Mouse (Mus musculus): ENCODE measurements around the gene Rps15.

DNA sequence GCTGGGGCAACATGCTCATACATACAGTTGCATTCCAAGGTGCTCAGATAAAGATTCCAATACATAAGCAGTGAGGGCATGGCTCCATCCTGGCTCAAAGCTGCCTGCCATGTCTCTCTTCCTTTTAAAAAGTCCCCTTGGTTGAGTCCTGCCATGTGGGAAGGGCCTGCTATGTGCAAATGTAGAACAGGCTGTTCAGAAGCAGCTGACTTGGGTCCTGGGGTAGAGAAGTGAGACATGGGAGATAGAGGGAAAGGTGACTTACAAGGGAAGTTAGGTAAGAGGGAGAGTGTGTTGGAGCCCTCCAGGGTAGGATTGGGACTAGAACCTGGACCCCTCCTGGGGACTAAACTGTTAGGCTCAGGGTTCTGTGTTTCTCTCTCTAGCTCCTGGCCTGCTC is 40.2 kb upstream of the Rps15 start:
- TF ChIP-seq CTCF (IDR thresholded peaks at IDR 0.05) = no peak
- no peak for TF ChIP-seq EP300 (IDR thresholded peaks at IDR 0.05)
